Mouse (Mus musculus): ENCODE results near the gene Dcaf10.
A peak's percentile ranks its signal among the peaks of the same experiment; 100 is the strongest.
"Not testable (repeated sequence)": the region's sequence is repeated elsewhere in the genome, so short reads cannot be mapped to it uniquely, and the experiment has no call there.

Gene Dcaf10

GRCm38 (mm10) chr4:45393658-45394057 is 51.8 kb downstream of the Dcaf10 start:
- no peak for DNase-seq (ENCODE audit: low spot score)

GRCm38 (mm10) chr4:45396211-45396610 is 54.3 kb downstream of the Dcaf10 start:
- DNase-seq (ENCODE audit: low spot score), result not testable (repeated sequence)

- DNase-seq (ENCODE audit: low spot score), result not testable (repeated sequence)
Measured at GRCm38 (mm10) chr4:45398315-45398714, 56.4 kb downstream of the Dcaf10 start.

- no peak for DNase-seq (ENCODE audit: low spot score)
Measured at GRCm38 (mm10) chr4:45399421-45400210, 57.7 kb downstream of the Dcaf10 start.

- DNase-seq (ENCODE audit: low spot score), result no peak
Measured at GRCm38 (mm10) chr4:45402281-45402680, 60.4 kb downstream of the Dcaf10 start.

GRCm38 (mm10) chr4:45402878-45403498 is 61.1 kb downstream of the Dcaf10 start:
- no peak for DNase-seq (ENCODE audit: low spot score)

- DNase-seq (ENCODE audit: low spot score), result no peak
Measured at GRCm38 (mm10) chr4:45403499-45403878, 61.6 kb downstream of the Dcaf10 start.

GRCm38 (mm10) chr4:45404086-45404485 is 62.2 kb downstream of the Dcaf10 start:
- DNase-seq (ENCODE audit: low spot score), result no peak

- no peak for DNase-seq (ENCODE audit: low spot score)
Measured at GRCm38 (mm10) chr4:45405315-45405714, 63.4 kb downstream of the Dcaf10 start.

GRCm38 (mm10) chr4:45406397-45406796 is 64.5 kb downstream of the Dcaf10 start:
- no peak for DNase-seq (ENCODE audit: low spot score)

- no peak for DNase-seq (ENCODE audit: low spot score)
Measured at GRCm38 (mm10) chr4:45407001-45407702, 65.3 kb downstream of the Dcaf10 start.

GRCm38 (mm10) chr4:45407703-45408334 is 65.9 kb downstream of the Dcaf10 start:
- DNase-seq (ENCODE audit: low spot score), result no peak

GRCm38 (mm10) chr4:45408427-45409132 is 66.7 kb downstream of the Dcaf10 start, which contains the start of gene Slc25a51:
Gene Slc25a51, minus strand, starts transcription at chr4:45408766.
- DNase-seq (ENCODE audit: low spot score), result peak; percentile 74

GRCm38 (mm10) chr4:45409270-45409669 is 67.4 kb downstream of the Dcaf10 start:
- DNase-seq (ENCODE audit: low spot score), result peak; percentile 71

GRCm38 (mm10) chr4:45411181-45411790 is 69.4 kb downstream of the Dcaf10 start:
- no peak for DNase-seq (ENCODE audit: low spot score)

- no peak for DNase-seq (ENCODE audit: low spot score)
Measured at GRCm38 (mm10) chr4:45412433-45413192, 70.7 kb downstream of the Dcaf10 start.

GRCm38 (mm10) chr4:45413674-45414338 is 71.9 kb downstream of the Dcaf10 start:
- no peak for DNase-seq (ENCODE audit: low spot score)

- DNase-seq (ENCODE audit: low spot score), result no peak
Measured at GRCm38 (mm10) chr4:45416314-45416713, 74.4 kb downstream of the Dcaf10 start.

GRCm38 (mm10) chr4:45418229-45418950 is 76.5 kb downstream of the Dcaf10 start:
- DNase-seq (ENCODE audit: low spot score), result peak; percentile 48
